Mouse (Mus musculus) left cerebral cortex, adult 2 months (tissue): ENCODE measurements around the gene Espnl. TPM values are rescaled to one million over a fixed set of nuclear protein-coding genes. Genes with fewer than 3 reads are reported as not detected.

ENCODE experiments used
- DNase-seq, 2 experiments: peaks; one replicate each; pipeline ENCODE4 v3.0.0; 2021 to 2022; ENCODE audit warnings: low spot score in 2 of 2, mixed read lengths in 1 of 2; ENCODE audit errors: extremely low spot score in 1 of 2
- H3K27ac ChIP-seq: fragments of 200-600 bp; 2 replicates; pipeline ENCODE4 v1.8.1; 2022
- H3K4me3 ChIP-seq: fragments of 200-600 bp; 2 replicates; pipeline ENCODE4 v1.8.1; 2022
- CTCF ChIP-seq: fragments of 200-600 bp; IDR thresholded peaks from 2 replicates; pipeline ENCODE4 v1.8.1; 2022; ENCODE audit warnings: antibody characterized with exemption, mild to moderate bottlenecking, moderate library complexity
- intact Hi-C: fragments of 180-260 bp; cut with DNase I; formaldehyde crosslinking; loops from one replicate; pipeline ENCODE4 v1.15.1; 2025
- total RNA-seq, 2 experiments: library from RNA; stranded (reverse); gene quantifications; 2 replicates each; pipeline ENCODE4 v1.2.3; 2021

Gene Espnl
- total RNA-seq, 2 experiments from 2014 or later = 0.25 to 0.30 TPM

GRCm38 (mm10) chr1:91365816-91366214 is 43.9 kb downstream of the Espnl start:
- intact Hi-C loops = no loop called here
- no peak overlapping the region; the same call in 1 of the 2 replicates for H3K4me3 ChIP-seq
- no peak for DNase-seq
- no peak for TF ChIP-seq CTCF
- no peak overlapping the region for H3K27ac ChIP-seq

GRCm38 (mm10) chr1:91366215-91367108 is 44.6 kb downstream of the Espnl start, which contains the start of gene Erfe:
Erfe (plus strand) TSS chr1:91366430.
- Histone ChIP-seq H3K4me3 (peak within 1 kb of the TSS; percentile 43), H3K27ac (no peak within 1 kb of the TSS)
- DNase-seq = peak; percentile 37 to 43
- intact Hi-C loops = no loop called here
- TF ChIP-seq CTCF = peak; percentile 81

DNA sequence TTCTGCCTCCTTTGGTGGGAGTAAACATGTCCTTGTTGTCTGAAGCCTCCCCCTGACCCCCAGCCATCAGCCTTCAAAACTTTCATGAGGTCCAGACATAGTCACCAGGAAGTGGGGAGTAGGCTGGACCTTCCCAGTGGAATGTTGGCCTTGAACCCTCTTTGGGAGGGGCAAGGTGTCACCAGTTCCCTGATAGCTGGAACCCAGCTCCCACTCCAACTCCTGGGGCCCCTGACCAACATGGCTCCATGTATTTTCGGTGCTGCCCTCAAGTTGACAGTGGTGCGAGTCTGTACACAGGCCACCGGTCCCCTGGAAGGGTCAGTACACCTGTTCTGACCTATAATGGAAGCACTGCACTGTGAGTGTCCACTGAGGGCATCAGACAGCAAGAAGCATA is 45.4 kb downstream of the Espnl start:
- H3K27ac ChIP-seq = no peak overlapping the region
- no peak for TF ChIP-seq CTCF
- no peak overlapping the region for H3K4me3 ChIP-seq
- DNase-seq = no peak
- intact Hi-C loops = no loop called here

- H3K27ac ChIP-seq = no peak overlapping the region
- intact Hi-C loops = no loop called here
- TF ChIP-seq CTCF = no peak
- DNase-seq = no peak
- H3K4me3 ChIP-seq = no peak overlapping the region
Observed at GRCm38 (mm10) chr1:91369408-91369807, 47.5 kb downstream of the Espnl start.

- no peak overlapping the region for H3K27ac ChIP-seq
- no peak for DNase-seq
- no peak for TF ChIP-seq CTCF
- intact Hi-C loops = no loop called here
- no peak overlapping the region for H3K4me3 ChIP-seq
Observed at GRCm38 (mm10) chr1:91370055-91370454, 48.2 kb downstream of the Espnl start.

DNA sequence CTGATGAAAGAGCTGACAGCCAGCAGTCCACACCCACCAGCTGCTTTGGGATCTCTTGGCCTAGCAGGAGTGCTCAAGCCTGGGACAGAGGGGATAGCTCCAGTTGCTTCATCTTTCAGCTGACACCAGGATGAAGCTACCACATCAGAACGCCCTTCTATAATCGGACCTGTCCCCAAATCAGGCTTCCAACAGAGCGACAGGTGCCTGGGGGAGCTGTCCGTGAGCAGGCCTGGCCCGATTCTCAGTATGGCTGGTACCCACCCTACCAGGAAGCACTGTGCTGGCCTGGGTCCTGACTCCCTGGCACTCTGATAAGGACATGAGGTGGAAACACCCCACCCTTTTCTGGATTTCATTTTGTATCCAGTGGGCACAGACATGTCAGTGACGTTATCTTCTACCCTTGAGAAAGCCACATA is 51.5 kb downstream of the Espnl start:
- Histone ChIP-seq H3K4me3 (no peak overlapping the region), H3K27ac (no peak overlapping the region)
- intact Hi-C loops = no loop called here

GRCm38 (mm10) chr1:91380453-91381090 is 58.7 kb downstream of the Espnl start:
- intact Hi-C loops = loop anchor here (1.0 to 10.0 kb wide), 3 partner anchors 34 to 456 kb away; no protein-coding TSS in a partner anchor
- no peak overlapping the region for H3K4me3 ChIP-seq
- peak; percentile 89 for TF ChIP-seq CTCF
- peak; percentile 67 to 76 for DNase-seq
- no peak overlapping the region for H3K27ac ChIP-seq

More for the DNA sequence above, 51.5 kb downstream of the Espnl start:
- no peak for TF ChIP-seq CTCF
- no peak for DNase-seq

GRCm38 (mm10) chr1:91381091-91381471 is 59.2 kb downstream of the Espnl start:
- DNase-seq = no peak
- Histone ChIP-seq H3K27ac (no peak overlapping the region), H3K4me3 (no peak overlapping the region)
- intact Hi-C loops = loop anchor here (5.0 to 10.0 kb wide), 2 partner anchors 199 to 456 kb away; no protein-coding TSS in a partner anchor
- no peak for TF ChIP-seq CTCF

- no peak for TF ChIP-seq CTCF
- Histone ChIP-seq H3K27ac (no peak overlapping the region), H3K4me3 (no peak overlapping the region)
- DNase-seq = no peak
- intact Hi-C loops = no loop called here
Observed at GRCm38 (mm10) chr1:91390369-91390768, 68.5 kb downstream of the Espnl start.

DNA sequence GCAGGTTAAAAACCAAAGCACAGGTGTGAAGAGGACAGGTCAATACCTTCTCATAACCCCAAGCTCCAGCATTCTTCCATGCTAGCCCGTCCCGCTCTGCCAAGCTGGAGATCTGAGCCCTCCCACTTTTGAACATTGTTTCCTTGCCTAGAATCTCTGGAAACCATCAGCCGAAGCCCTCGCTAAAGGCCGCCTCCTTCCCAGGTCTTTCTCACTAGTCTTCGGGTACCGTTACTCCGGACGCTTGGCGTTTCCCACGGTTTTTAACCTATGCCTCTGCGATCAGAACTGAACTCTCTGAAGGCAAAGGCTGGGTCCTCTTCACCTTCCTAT is 76.0 kb downstream of the Espnl start:
- intact Hi-C loops = loop anchor here (1.0 kb wide), 1 partner anchor 61 kb away; the partner anchor contains the start of gene Per2
- no peak for DNase-seq
- peak overlapping the region; percentile 75 for H3K4me3 ChIP-seq
- H3K27ac ChIP-seq = peak overlapping the region; percentile 93; the same call in 1 of the 2 replicates
- no peak for TF ChIP-seq CTCF

Other genes with a start within 250 kb of the Espnl start
- gene Rbm44, start 177.0 kb upstream of the Espnl start, total RNA-seq = not detected
- 10 to 100 TPM; 52.6 to 53.0 TPM for gene Ramp1, start 142.3 kb upstream of the Espnl start, total RNA-seq
- 10 to 100 TPM; 54.0 to 55.3 TPM for gene Ube2f, start 71.8 kb upstream of the Espnl start, total RNA-seq
- 10 to 100 TPM; 18.3 to 20.0 TPM for gene Scly, start 23.7 kb upstream of the Espnl start, total RNA-seq
- under 1 TPM in 1 of 2 experiments, not detected in 1; 0.14 TPM for gene Klhl30, start 28.9 kb downstream of the Espnl start, total RNA-seq
- gene Erfe, start 44.4 kb downstream of the Espnl start, total RNA-seq = under 1 TPM; 0.16 to 0.38 TPM
- 10 to 100 TPM; 59.8 to 64.8 TPM for gene Ilkap, start 76.7 kb downstream of the Espnl start, total RNA-seq
- gene Hes6, start 92.0 kb downstream of the Espnl start, total RNA-seq = 10 to 100 TPM; 13.4 to 14.6 TPM
- 10 to 100 TPM; 24.8 to 54.6 TPM for gene Per2, start 137.2 kb downstream of the Espnl start, total RNA-seq
- 10 to 100 TPM; 15.8 to 16.5 TPM for gene Traf3ip1, start 172.6 kb downstream of the Espnl start, total RNA-seq
- 10 to 100 TPM; 38.1 to 40.7 TPM for gene Asb1, start 218.5 kb downstream of the Espnl start, total RNA-seq